Mouse (Mus musculus) olfactory bulb, adult 2 months (tissue): Measurements from ENCODE around the gene Hnrnpd.

Experiments used
- CTCF ChIP-seq: fragments of 200-500 bp; IDR thresholded peaks from 2 replicates; pipeline ENCODE4 v1.5.1; 2012; ENCODE audit warnings: low read depth, mild to moderate bottlenecking, low read length, moderate library complexity; ENCODE audit not compliant: insufficient read depth
- POLR2A ChIP-seq: fragments of 200-500 bp; IDR thresholded peaks from 2 replicates; pipeline ENCODE4 v1.6.1; 2012; ENCODE audit warnings: mild to moderate bottlenecking, low read depth, low read length, moderate library complexity; ENCODE audit not compliant: insufficient read depth

GRCm38 (mm10) chr5:100000048-100000447 is 21.3 kb upstream of the Hnrnpd start:
- TF ChIP-seq CTCF (no peak), POLR2A (no peak)
